Mouse (Mus musculus) limb, embryonic 11.5 days (tissue): ENCODE measurements around the gene Klhl1. TPM values are rescaled to one million over a fixed set of nuclear protein-coding genes. Genes with fewer than 3 reads are reported as not detected.
"Not testable (repeated sequence)": the region's sequence is repeated elsewhere in the genome, so short reads cannot be mapped to it uniquely, and the experiment has no call there.

Source experiments
- ATAC-seq: fragments of 200-750 bp; cut with Nextera tagmentation; 2 replicates; pipeline ENCODE4 v1.8.0; 2017; ENCODE audit warnings: low read depth; ENCODE audit not compliant: insufficient number of reproducible peaks, low FRiP score, low TSS enrichment
- DNase-seq: peaks from one replicate; pipeline ENCODE4 v3.0.0-alpha.2; 2015; ENCODE audit warnings: low spot score
- H3K27ac ChIP-seq: fragments of 300-500 bp; sonication (generic); replicated peaks from 2 replicates; pipeline ENCODE4 v1.5.1; 2014; ENCODE audit warnings: low read depth, mild to moderate bottlenecking, low read length
- H3K27me3 ChIP-seq: fragments of 300-500 bp; sonication (generic); 2 replicates; pipeline ENCODE4 v1.6.1; 2014; ENCODE audit warnings: mild to moderate bottlenecking, low read length, mixed read lengths; ENCODE audit not compliant: control insufficient read depth, insufficient read depth
- H3K36me3 ChIP-seq: fragments of 300-500 bp; sonication (generic); 2 replicates; pipeline ENCODE4 v1.6.1; 2014; ENCODE audit warnings: mild to moderate bottlenecking, low read length, moderate library complexity, mixed read lengths; ENCODE audit not compliant: control insufficient read depth, insufficient read depth
- H3K4me1 ChIP-seq: fragments of 300-500 bp; sonication (generic); 2 replicates; pipeline ENCODE4 v1.6.1; 2014; ENCODE audit warnings: low read length, mixed read lengths; ENCODE audit not compliant: control insufficient read depth, insufficient read depth
- H3K4me2 ChIP-seq: fragments of 300-500 bp; sonication (generic); 2 replicates; pipeline ENCODE4 v1.6.1; 2014; ENCODE audit warnings: low read depth, mild to moderate bottlenecking, moderate library complexity; ENCODE audit not compliant: severe bottlenecking
- H3K4me3 ChIP-seq: fragments of 300-500 bp; sonication (generic); 2 replicates; pipeline ENCODE4 v1.5.1; 2014; ENCODE audit warnings: low read depth, low read length
- H3K9ac ChIP-seq: fragments of 300-500 bp; sonication (generic); 2 replicates; pipeline ENCODE4 v1.6.1; 2014; ENCODE audit warnings: mild to moderate bottlenecking, low read length
- H3K9me3 ChIP-seq: fragments of 300-500 bp; sonication (generic); 2 replicates; pipeline ENCODE4 v1.6.1; 2016; ENCODE audit warnings: low read length; ENCODE audit not compliant: control insufficient read depth
- WGBS: fragments of 180-500 bp; shearing (Covaris S2); extraction: QIAGEN DNeasy Blood & Tissue Kit; methylation state at CpG from one replicate; pipeline ENCODE4 v1.1.7; 2014; 5-methylcytosine and 5-hydroxymethylcytosine counted together
- polyA plus RNA-seq: library from polyadenylated mRNA; unstranded; fragments of >200 nt; fragmentation: Nextera tagmentation; extraction: Ambion mirVana; gene quantifications from 2 replicates; pipeline ENCODE4 v1.2.1, GENCODE M21; 2014

The Klhl1 gene
- polyA plus RNA-seq, 1 experiment from 2014 or later, result not detected

GRCm38 (mm10) chr14:96392032-96392737 lies 126.7 kb downstream of the Klhl1 start:
- no peak overlapping the region for H3K4me2 ChIP-seq
- H3K36me3 ChIP-seq, result no peaks in the 10 kb centered on the region
- H3K27ac ChIP-seq, result no peak overlapping the region
- no peak overlapping the region for H3K9ac ChIP-seq
- no peaks in the 10 kb centered on the region for H3K9me3 ChIP-seq
- DNase-seq (no peak), ATAC-seq (no peak)
- no peak overlapping the region for H3K4me3 ChIP-seq
- H3K27me3 ChIP-seq, result no peaks in the 10 kb centered on the region
- no peaks in the 10 kb centered on the region for H3K4me1 ChIP-seq

GRCm38 (mm10) chr14:96362727-96363126 lies 156.2 kb downstream of the Klhl1 start:
- H3K4me1 ChIP-seq, result no peaks in the 10 kb centered on the region
- DNase-seq, result no peak
- H3K9ac ChIP-seq, result no peak overlapping the region
- no peak overlapping the region for H3K4me3 ChIP-seq
- ATAC-seq, result no peak
- 89% methylated on average over 3 of the region's 3 CpGs for WGBS
- H3K4me2 ChIP-seq, result no peak overlapping the region
- no peak overlapping the region for H3K27ac ChIP-seq
- no peaks in the 10 kb centered on the region for H3K9me3 ChIP-seq
- no peaks in the 10 kb centered on the region for H3K36me3 ChIP-seq
- no peaks in the 10 kb centered on the region for H3K27me3 ChIP-seq

- ATAC-seq (0 out of 2 replicates have a peak, but pooled peaks have one; percentile 31), DNase-seq (no peak)
- no peak overlapping the region for H3K9ac ChIP-seq
- no peak overlapping the region for H3K27ac ChIP-seq
- no peak overlapping the region for H3K4me2 ChIP-seq
- no peak overlapping the region for H3K4me3 ChIP-seq
- H3K4me1 ChIP-seq, result no peaks in the 10 kb centered on the region
- H3K36me3 ChIP-seq, result no peaks in the 10 kb centered on the region
- no peaks in the 10 kb centered on the region for H3K27me3 ChIP-seq
- WGBS, result 89% methylated on average over 1 of the region's 1 CpGs
- H3K9me3 ChIP-seq, result no peaks in the 10 kb centered on the region
These were observed 170.7 kb downstream of the Klhl1 start for GRCm38 (mm10) chr14:96348220-96348619.

- no peaks in the 10 kb centered on the region for H3K4me1 ChIP-seq
- no peak overlapping the region for H3K4me2 ChIP-seq
- no peak overlapping the region for H3K4me3 ChIP-seq
- DNase-seq, result no peak
- H3K9ac ChIP-seq, result no peak overlapping the region
- H3K27ac ChIP-seq, result no peak overlapping the region
- no peaks in the 10 kb centered on the region for H3K9me3 ChIP-seq
- ATAC-seq, result no peak
- H3K27me3 ChIP-seq, result no peaks in the 10 kb centered on the region
- 78% methylated on average over 4 of the region's 4 CpGs for WGBS
- no peaks in the 10 kb centered on the region for H3K36me3 ChIP-seq
These were observed 187.8 kb downstream of the Klhl1 start for GRCm38 (mm10) chr14:96331069-96331468.

- ATAC-seq, result no peak
- Histone ChIP-seq H3K27ac (no peak overlapping the region), H3K36me3 (no peaks in the 10 kb centered on the region), H3K27me3 (no peaks in the 10 kb centered on the region), H3K4me2 (no peak overlapping the region), H3K9ac (no peak overlapping the region), H3K9me3 (no peaks in the 10 kb centered on the region), H3K4me3 (no peak overlapping the region), H3K4me1 (no peaks in the 10 kb centered on the region)
- DNase-seq, result no peak
- WGBS, result 80% methylated on average over 6 of the region's 6 CpGs
These were observed 301.0 kb downstream of the Klhl1 start for GRCm38 (mm10) chr14:96217805-96218441.

GRCm38 (mm10) chr14:96194795-96195194 lies 324.1 kb downstream of the Klhl1 start:
- WGBS, result 94% methylated on average over 14 of the region's 16 CpGs

GRCm38 (mm10) chr14:96174546-96174945 lies 344.4 kb downstream of the Klhl1 start:
- 87% methylated on average over 2 of the region's 2 CpGs for WGBS
- H3K9ac ChIP-seq, result no peak overlapping the region
- no peaks in the 10 kb centered on the region for H3K9me3 ChIP-seq
- H3K27ac ChIP-seq, result no peak overlapping the region
- H3K4me3 ChIP-seq, result no peak overlapping the region
- H3K4me2 ChIP-seq, result no peak overlapping the region
- ATAC-seq (no peak), DNase-seq (no peak)
- no peaks in the 10 kb centered on the region for H3K36me3 ChIP-seq
- H3K27me3 ChIP-seq, result no peaks in the 10 kb centered on the region
- no peaks in the 10 kb centered on the region for H3K4me1 ChIP-seq

More at GRCm38 (mm10) chr14:96194795-96195194, 324.1 kb downstream of the Klhl1 start:
- H3K27me3 ChIP-seq, H3K9me3 ChIP-seq, H3K36me3 ChIP-seq, DNase-seq, H3K4me2 ChIP-seq, H3K4me3 ChIP-seq, ATAC-seq, H3K27ac ChIP-seq, H3K9ac ChIP-seq, H3K4me1 ChIP-seq: not testable (repeated sequence)

GRCm38 (mm10) chr14:96143137-96143536 lies 375.8 kb downstream of the Klhl1 start:
- ATAC-seq (no peak), DNase-seq (no peak)
- Histone ChIP-seq H3K9me3 (no peaks in the 10 kb centered on the region), H3K4me1 (no peaks in the 10 kb centered on the region), H3K27me3 (no peaks in the 10 kb centered on the region), H3K4me3 (no peak overlapping the region), H3K9ac (no peak overlapping the region), H3K36me3 (no peaks in the 10 kb centered on the region), H3K4me2 (no peak overlapping the region), H3K27ac (no peak overlapping the region)
- WGBS, result 76% methylated on average over 9 of the region's 9 CpGs
